ENCODE assay signal across 8 mouse cellular contexts in the genomic region with DNA sequence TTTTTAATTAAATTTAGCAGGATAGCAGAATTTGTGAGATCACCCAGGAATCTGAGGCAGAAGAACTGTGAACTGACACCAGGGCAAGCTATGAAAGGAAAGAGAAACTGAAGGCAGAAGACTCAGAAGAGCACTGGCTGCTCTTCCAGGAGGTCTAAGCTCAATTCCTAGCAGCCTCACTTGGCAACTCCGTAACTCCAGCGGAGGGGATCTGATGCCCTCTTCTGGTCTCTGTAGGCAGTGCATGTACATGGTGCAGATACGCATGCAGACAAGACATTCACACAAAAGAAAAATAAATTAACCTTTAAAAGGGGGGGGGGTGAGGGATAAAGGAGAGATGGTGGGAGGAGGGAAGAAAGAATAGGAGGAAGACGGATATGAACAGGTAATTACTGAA.
DNase-seq lines count a peak whose midpoint lies in the region; ATAC-seq and TF ChIP-seq lines count a peak whose summit lies in the region.
"Had no signal": no experiment of that assay in that cellular context is flagged by ENCODE, and none has a peak within 500 bp of the region (broad histone marks: within the 10 kb centered on the region; RNA-seq: fewer than 3 reads in every experiment).

No protein-coding gene starts in this region.

- H3K36me3 ChIP-seq in intestine, embryonic 14.5 days (ENCODE audit: control insufficient read depth, insufficient read depth, low read length): no peaks in the 10 kb centered on the region
- H3K36me3 ChIP-seq in intestine, embryonic 15.5 days: no peaks in the 10 kb centered on the region
- H3K36me3 ChIP-seq in testis, adult 2 months (ENCODE audit: control insufficient read depth, insufficient read depth, low read length): no peaks in the 10 kb centered on the region
- no peaks in the 10 kb centered on the region for H3K36me3 ChIP-seq in small intestine, adult 2 months (ENCODE audit: control insufficient read depth, insufficient read depth, low read length)
- H3K36me3 ChIP-seq: liver, embryonic 13.5 days had no signal

- no peak overlapping the region for H3K27ac ChIP-seq in intestine, embryonic 14.5 days (ENCODE audit: low read depth)
- no peak overlapping the region for H3K27ac ChIP-seq in intestine, embryonic 15.5 days
- H3K27ac ChIP-seq in testis, adult 2 months (ENCODE audit: control insufficient read depth, insufficient read depth, low read depth, low read length): no peak overlapping the region
- H3K27ac ChIP-seq in cortical plate, adult 2 months (ENCODE audit: insufficient read depth, low read length): no peak overlapping the region
- no peak overlapping the region for H3K27ac ChIP-seq in small intestine, adult 2 months (ENCODE audit: insufficient read depth, low read depth, low read length)
- H3K27ac ChIP-seq: liver, embryonic 13.5 days had no signal

- H3K4me3 ChIP-seq in intestine, embryonic 14.5 days (ENCODE audit: low read depth, low read length): no peak overlapping the region
- no peak overlapping the region for H3K4me3 ChIP-seq in intestine, embryonic 15.5 days (replicated peaks)
- H3K4me3 ChIP-seq in testis, adult 2 months (ENCODE audit: control insufficient read depth, low read depth, low read length): no peak overlapping the region
- H3K4me3 ChIP-seq in cortical plate, adult 2 months (ENCODE audit: insufficient read depth, low read length): no peak overlapping the region
- no peak overlapping the region for H3K4me3 ChIP-seq in small intestine, adult 2 months (ENCODE audit: low read depth, low read length)
- H3K4me3 ChIP-seq: liver, embryonic 13.5 days had no signal

- H3K27me3 ChIP-seq in intestine, embryonic 14.5 days (replicated peaks; ENCODE audit: control insufficient read depth, insufficient read depth, low read length): peaks cover 5% of the 10 kb centered on the region; the same call in 1 of the 2 replicates
- H3K27me3 ChIP-seq in intestine, embryonic 15.5 days (replicated peaks): no peaks in the 10 kb centered on the region
- H3K27me3 ChIP-seq in testis, adult 2 months (ENCODE audit: control insufficient read depth, insufficient read depth, low read length): no peaks in the 10 kb centered on the region
- no peaks in the 10 kb centered on the region for H3K27me3 ChIP-seq in small intestine, adult 2 months (ENCODE audit: control insufficient read depth, insufficient read depth, low read length)

- no peak for TF ChIP-seq POLR2A in testis, adult 2 months (IDR thresholded peaks at IDR 0.05; ENCODE audit: control insufficient read depth, low read depth, low read length)
- TF ChIP-seq POLR2A in cortical plate, adult 2 months (IDR thresholded peaks at IDR 0.05; ENCODE audit: extremely low read depth, insufficient read depth, low read length): no peak
- no peak for TF ChIP-seq POLR2A in small intestine, adult 2 months (IDR thresholded peaks at IDR 0.05; ENCODE audit: low read depth, low read length)

- peak; percentile 72 for DNase-seq in intestine, embryonic 14.5 days (ENCODE audit: low spot score)
- DNase-seq in testis, postnatal 14 days (ENCODE audit: low spot score): no peak
- DNase-seq in adrenal gland, postnatal 25 days: no peak
- DNase-seq: liver, embryonic 13.5 days had no signal

- 73% methylated on average over 4 of the region's 4 CpGs for WGBS in intestine, embryonic 14.5 days
- 72% methylated on average over 4 of the region's 4 CpGs for WGBS in intestine, embryonic 15.5 days
- WGBS in small intestine, adult 2 months: 75% methylated on average over 4 of the region's 4 CpGs

- TF ChIP-seq CTCF in testis, adult 2 months (IDR thresholded peaks at IDR 0.05; ENCODE audit: control insufficient read depth, insufficient read depth, insufficient replicate concordance, low read depth, low read length): peak; percentile 37; the same call in 1 of the 2 replicates
- peak; percentile 36; the same call in 1 of the 2 replicates for TF ChIP-seq CTCF in cortical plate, adult 2 months (IDR thresholded peaks at IDR 0.05; ENCODE audit: extremely low read depth, insufficient read depth, low read length)
- peak; percentile 48; the same call in 1 of the 2 replicates for TF ChIP-seq CTCF in small intestine, adult 2 months (IDR thresholded peaks at IDR 0.05; ENCODE audit: extremely low read depth, insufficient read length, insufficient replicate concordance, low read depth, low read length)

- no peak overlapping the region for H3K4me2 ChIP-seq in intestine, embryonic 14.5 days (ENCODE audit: low read length)
- H3K4me2 ChIP-seq in intestine, embryonic 15.5 days (replicated peaks): no peak overlapping the region
- H3K4me2 ChIP-seq: liver, embryonic 13.5 days had no signal

- ATAC-seq in intestine, embryonic 14.5 days (replicated peaks; ENCODE audit: low FRiP score, low TSS enrichment, low read depth): no peak
- no peak for ATAC-seq in intestine, embryonic 15.5 days

- no peaks in the 10 kb centered on the region for H3K9me3 ChIP-seq in intestine, embryonic 14.5 days (ENCODE audit: control insufficient read depth, low read length)
- H3K9me3 ChIP-seq in intestine, embryonic 15.5 days: no peaks in the 10 kb centered on the region
- H3K9me3 ChIP-seq: liver, embryonic 13.5 days had no signal

- no peaks in the 10 kb centered on the region; the same call in 1 of the 2 replicates for H3K4me1 ChIP-seq in intestine, embryonic 14.5 days (replicated peaks; ENCODE audit: control insufficient read depth, insufficient read depth, low read length)
- H3K4me1 ChIP-seq in intestine, embryonic 15.5 days (replicated peaks): peaks cover 7% of the 10 kb centered on the region; the same call in 1 of the 2 replicates
- peaks cover 2% of the 10 kb centered on the region for H3K4me1 ChIP-seq in testis, adult 2 months (ENCODE audit: control insufficient read depth, insufficient read depth, low read length)
- peaks cover 3% of the 10 kb centered on the region; the same call in 1 of the 2 replicates for H3K4me1 ChIP-seq in cortical plate, adult 2 months (ENCODE audit: control insufficient read depth, insufficient read depth, low read length)
- H3K4me1 ChIP-seq in small intestine, adult 2 months (ENCODE audit: control insufficient read depth, insufficient read depth, insufficient read length, low read length): peaks cover 9% of the 10 kb centered on the region; the same call in 1 of the 2 replicates

- no peak overlapping the region for H3K9ac ChIP-seq in intestine, embryonic 14.5 days (ENCODE audit: low read length)
- H3K9ac ChIP-seq in intestine, embryonic 15.5 days: no peak overlapping the region
- H3K9ac ChIP-seq: liver, embryonic 13.5 days had no signal
